Mouse (Mus musculus) ES-E14 (cell line): Measurements from ENCODE around the gene Gm5294.

Source experiments
- HCFC1 ChIP-seq: IDR thresholded peaks from 2 replicates; pipeline ENCODE4 v1.6.1; 2012; ENCODE audit warnings: low read length, inconsistent platforms, borderline replicate concordance; ENCODE audit not compliant: insufficient read depth
- ZC3H11A ChIP-seq: IDR thresholded peaks from 2 replicates; pipeline ENCODE4 v1.6.1; 2012; ENCODE audit warnings: low read depth, mild to moderate bottlenecking, inconsistent platforms, low read length, borderline replicate concordance
- ZNF384 ChIP-seq: IDR thresholded peaks from 2 replicates; pipeline ENCODE4 v1.6.1; 2012; ENCODE audit warnings: low read depth, low read length, inconsistent platforms

- no peak for TF ChIP-seq ZC3H11A
- no peak for TF ChIP-seq ZNF384
- no peak for TF ChIP-seq HCFC1
Measured at GRCm38 (mm10) chr5:138819780-138820179, at the start of gene Gm5294.
